Mouse (Mus musculus) hindbrain, embryonic 14.5 days (tissue): Measurements from ENCODE around the gene Krt18. TPM values are rescaled to one million over a fixed set of nuclear protein-coding genes. Genes with fewer than 3 reads are reported as not detected.
A peak's percentile ranks its signal among the peaks of the same experiment; 100 is the strongest.

ENCODE experiments used
- ATAC-seq: fragments of 200-750 bp; cut with Nextera tagmentation; 2 replicates; pipeline ENCODE4 v1.8.0; 2017; ENCODE audit warnings: moderate number of reproducible peaks, mild to moderate bottlenecking, moderate TSS enrichment, moderate library complexity; ENCODE audit not compliant: low FRiP score
- DNase-seq: peaks from one replicate; pipeline ENCODE4 v3.0.0-alpha.2; 2015; ENCODE audit warnings: low spot score
- H3K27ac ChIP-seq: fragments of 300-500 bp; sonication (generic); 2 replicates; pipeline ENCODE4 v1.5.1; 2014; ENCODE audit warnings: mild to moderate bottlenecking, moderate library complexity
- H3K27me3 ChIP-seq: fragments of 300-500 bp; sonication (generic); 2 replicates; pipeline ENCODE4 v1.6.1; 2014; ENCODE audit warnings: mild to moderate bottlenecking, low read length, mixed read lengths; ENCODE audit not compliant: control insufficient read depth, insufficient read depth
- H3K36me3 ChIP-seq: fragments of 300-500 bp; sonication (generic); replicated peaks from 2 replicates; pipeline ENCODE4 v1.6.1; 2014; ENCODE audit not compliant: control insufficient read depth, insufficient read depth
- H3K4me1 ChIP-seq: fragments of 300-500 bp; sonication (generic); replicated peaks from 2 replicates; pipeline ENCODE4 v1.6.1; 2014; ENCODE audit warnings: antibody characterized with exemption, low read length, mixed read lengths; ENCODE audit not compliant: control insufficient read depth, insufficient read depth
- H3K4me2 ChIP-seq: fragments of 300-500 bp; sonication (generic); replicated peaks from 2 replicates; pipeline ENCODE4 v1.6.1; 2014; ENCODE audit warnings: mild to moderate bottlenecking, moderate library complexity
- H3K4me3 ChIP-seq: fragments of 300-500 bp; sonication (generic); replicated peaks from 2 replicates; pipeline ENCODE4 v1.5.1; 2014; ENCODE audit warnings: mild to moderate bottlenecking, low read length
- H3K9ac ChIP-seq: fragments of 300-500 bp; sonication (generic); 2 replicates; pipeline ENCODE4 v1.6.1; 2014
- H3K9me3 ChIP-seq: fragments of 300-500 bp; sonication (generic); 2 replicates; pipeline ENCODE4 v1.6.1; 2016; ENCODE audit warnings: low read length; ENCODE audit not compliant: control insufficient read depth
- WGBS: fragments of 180-500 bp; shearing (Covaris S2); extraction: QIAGEN DNeasy Blood & Tissue Kit; methylation state at CpG from one replicate; pipeline ENCODE4 v1.1.7; 2014; 5-methylcytosine and 5-hydroxymethylcytosine counted together
- polyA plus RNA-seq: library from polyadenylated mRNA; unstranded; fragments of >200 nt; fragmentation: Nextera tagmentation; extraction: Ambion mirVana; gene quantifications from 2 replicates; pipeline ENCODE4 v1.2.1, GENCODE M21; 2014

Krt18 gene
- polyA plus RNA-seq, 1 experiment from 2014 or later, result 15.7 TPM

DNA sequence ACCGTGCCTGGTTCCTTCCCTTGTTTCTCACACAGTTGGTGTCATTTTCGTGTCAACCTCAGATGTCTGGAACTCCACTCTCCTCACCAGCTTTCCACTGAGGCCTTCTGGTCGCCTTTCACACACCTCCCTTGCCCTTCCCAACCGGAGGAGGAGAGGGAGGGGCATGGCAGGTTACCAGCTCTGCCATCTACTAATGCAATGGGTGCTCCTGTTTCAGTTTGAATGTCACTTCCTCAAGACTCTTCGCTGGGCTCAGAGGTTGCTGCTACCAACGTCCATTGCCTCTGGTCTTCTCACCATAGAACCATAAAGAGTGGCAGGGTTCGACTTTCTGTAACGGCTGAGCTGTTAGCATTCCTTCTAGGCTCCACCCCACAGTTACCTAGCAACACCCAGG lies 5.5 kb upstream of the Krt18 start:
- Histone ChIP-seq H3K9me3 (no peaks in the 10 kb centered on the region), H3K27ac (no peak overlapping the region), H3K4me2 (no peak overlapping the region), H3K36me3 (no peaks in the 10 kb centered on the region), H3K4me3 (no peak overlapping the region), H3K4me1 (peaks cover 6% of the 10 kb centered on the region; the same call in 1 of the 2 replicates), H3K27me3 (peaks cover 35% of the 10 kb centered on the region), H3K9ac (no peak overlapping the region)
- WGBS, result 32% methylated on average over 8 of the region's 8 CpGs
- ATAC-seq (no peak), DNase-seq (no peak)

DNA sequence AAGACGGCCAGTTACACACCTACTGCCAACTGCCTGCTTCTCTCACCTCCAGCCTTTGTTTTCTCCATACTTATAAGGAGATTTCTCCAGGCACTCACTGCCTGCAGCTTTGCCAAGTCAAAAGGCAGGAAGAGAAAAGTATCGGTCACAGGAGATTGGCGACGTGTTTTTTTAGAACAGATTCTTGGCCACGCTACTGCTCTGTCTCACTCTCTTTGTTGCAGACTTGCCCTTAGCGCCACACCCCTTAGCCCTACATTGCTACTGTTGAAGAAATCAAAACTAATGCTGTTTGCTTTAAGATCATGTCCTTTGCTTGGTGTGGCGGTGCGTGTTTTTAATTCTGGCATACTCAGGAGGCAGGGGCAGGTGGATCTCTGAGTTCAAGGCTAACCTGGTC lies 4.1 kb upstream of the Krt18 start:
- ATAC-seq (no peak), DNase-seq (no peak)
- Histone ChIP-seq H3K9me3 (no peaks in the 10 kb centered on the region), H3K27ac (no peak overlapping the region), H3K4me1 (peaks cover 8% of the 10 kb centered on the region; the same call in 1 of the 2 replicates), H3K36me3 (no peaks in the 10 kb centered on the region), H3K4me3 (no peak overlapping the region), H3K4me2 (no peak overlapping the region), H3K9ac (no peak overlapping the region), H3K27me3 (peaks cover 46% of the 10 kb centered on the region)
- WGBS, result 65% methylated on average over 8 of the region's 8 CpGs

DNA sequence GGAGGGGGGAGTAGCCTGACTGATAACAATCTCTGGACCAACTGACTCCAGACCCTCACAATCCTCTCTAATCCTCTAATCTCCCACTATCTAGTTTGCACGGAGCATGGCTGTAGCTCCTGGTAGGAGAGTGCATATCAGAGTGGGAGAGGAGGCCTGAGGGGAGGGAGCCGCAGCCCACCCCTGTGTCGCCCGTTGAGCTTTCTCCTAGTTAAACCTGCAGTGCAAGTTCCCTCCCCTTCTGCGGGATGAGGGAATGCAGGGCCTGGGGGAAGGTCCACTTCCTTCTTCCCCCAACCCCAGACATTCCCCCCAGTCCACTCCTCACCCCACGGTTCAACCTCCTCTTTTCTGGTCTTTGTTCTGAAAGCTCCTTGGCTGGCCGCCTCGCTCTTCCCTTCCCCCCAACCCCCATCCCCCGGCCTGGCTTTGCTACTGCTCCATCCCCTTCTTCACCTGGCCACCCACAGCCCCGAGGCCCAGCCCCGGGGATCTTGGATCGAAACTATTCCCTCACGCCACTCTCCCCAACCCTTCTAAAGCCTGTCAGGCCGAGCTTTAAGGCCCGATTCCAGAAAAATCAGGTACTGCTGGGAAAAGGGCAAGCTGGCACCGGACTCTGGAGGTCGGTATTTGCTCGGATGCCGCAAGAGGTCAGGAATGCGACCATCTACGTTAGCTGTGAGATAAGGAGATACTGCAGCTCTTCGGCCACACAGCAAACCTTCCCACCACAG lies 2.7 kb upstream of the Krt18 start:
- Histone ChIP-seq H3K27me3 (peaks cover 46% of the 10 kb centered on the region), H3K4me2 (peak overlapping the region; percentile 15), H3K27ac (no peak overlapping the region), H3K4me3 (no peak overlapping the region), H3K9me3 (no peaks in the 10 kb centered on the region), H3K36me3 (no peaks in the 10 kb centered on the region), H3K9ac (peak overlapping the region; percentile 24; the same call in 1 of the 2 replicates), H3K4me1 (peaks cover 8% of the 10 kb centered on the region; the same call in 1 of the 2 replicates)
- ATAC-seq, result no peak
- 9% methylated on average over 21 of the region's 22 CpGs for WGBS
- DNase-seq, result no peak

DNA sequence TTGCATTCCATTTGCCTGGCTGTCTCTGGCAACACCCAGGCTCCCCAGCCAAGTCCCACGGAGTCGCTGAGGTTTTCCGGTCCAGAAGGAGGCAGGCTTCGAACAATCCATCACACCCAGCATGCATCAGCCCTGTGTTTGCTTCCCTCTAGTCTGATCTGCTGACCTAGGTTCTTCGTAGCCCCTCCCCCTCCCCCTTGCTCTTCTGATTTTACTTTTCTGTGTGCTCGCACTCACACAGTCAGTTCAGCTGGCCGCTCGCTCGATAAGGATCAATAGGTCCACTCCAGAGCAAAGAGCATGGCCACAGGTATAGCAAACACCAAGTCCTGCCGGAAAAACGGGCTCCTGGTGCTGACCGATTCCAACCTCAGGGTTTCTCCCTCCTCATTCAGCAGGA lies 1.6 kb upstream of the Krt18 start:
- H3K4me2 ChIP-seq, result no peak overlapping the region
- H3K9me3 ChIP-seq, result no peaks in the 10 kb centered on the region
- 9% methylated on average over 12 of the region's 12 CpGs for WGBS
- H3K4me1 ChIP-seq, result peaks cover 8% of the 10 kb centered on the region; the same call in 1 of the 2 replicates
- peaks cover 46% of the 10 kb centered on the region for H3K27me3 ChIP-seq
- no peak for ATAC-seq
- H3K27ac ChIP-seq, result no peak overlapping the region
- H3K4me3 ChIP-seq, result no peak overlapping the region
- H3K36me3 ChIP-seq, result no peaks in the 10 kb centered on the region
- no peak for DNase-seq
- no peak overlapping the region for H3K9ac ChIP-seq

DNA sequence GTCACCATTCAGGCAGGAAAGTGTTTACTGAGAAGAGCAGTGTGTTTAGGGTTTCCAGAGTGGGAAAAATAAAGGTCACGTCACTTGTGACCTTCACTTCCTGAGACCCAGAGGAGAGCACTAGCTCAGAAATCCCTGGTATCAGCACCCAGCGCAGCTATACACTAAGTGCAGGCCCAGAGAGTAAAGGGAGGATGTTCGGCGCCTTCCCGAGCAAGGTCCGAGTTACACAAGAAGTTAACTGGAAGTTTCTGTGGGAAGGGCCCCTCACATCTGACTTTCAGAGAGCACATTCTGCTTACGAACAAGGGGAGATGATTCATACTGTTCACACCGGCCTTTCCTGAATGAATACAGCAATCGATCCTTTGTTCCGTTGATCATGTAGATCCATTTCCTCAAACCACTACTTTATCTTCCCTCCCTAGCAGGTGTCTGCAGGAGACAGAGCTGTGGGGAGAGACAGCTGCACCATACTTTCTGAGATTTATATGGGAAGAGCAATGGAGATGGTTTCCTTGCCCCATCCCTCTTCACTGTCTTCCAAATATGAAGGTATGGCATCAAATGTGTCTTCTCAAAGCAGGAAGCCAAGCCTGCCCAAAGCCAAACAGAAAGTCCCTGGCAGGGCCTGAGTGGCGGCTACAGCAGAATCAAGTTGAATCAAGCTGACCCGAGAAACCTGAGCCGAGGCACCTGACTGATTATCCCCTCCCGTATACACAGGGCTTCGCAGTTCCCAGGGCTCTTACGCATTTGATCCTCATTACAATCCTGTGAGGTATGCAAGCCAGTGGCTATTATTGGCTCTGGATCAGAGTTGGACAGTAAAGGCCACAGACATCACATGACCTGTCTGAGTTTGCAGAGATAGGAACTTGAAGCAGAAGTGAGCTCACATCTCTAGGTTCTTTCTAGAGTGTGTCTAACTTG lies 6.4 kb downstream of the Krt18 start:
- DNase-seq (no peak), ATAC-seq (no peak)
- Histone ChIP-seq H3K27ac (no peak overlapping the region), H3K4me1 (no peaks in the 10 kb centered on the region), H3K27me3 (no peaks in the 10 kb centered on the region), H3K4me2 (no peak overlapping the region), H3K9me3 (no peaks in the 10 kb centered on the region), H3K9ac (no peak overlapping the region), H3K4me3 (no peak overlapping the region), H3K36me3 (no peaks in the 10 kb centered on the region)
- 77% methylated on average over 16 of the region's 16 CpGs for WGBS

DNA sequence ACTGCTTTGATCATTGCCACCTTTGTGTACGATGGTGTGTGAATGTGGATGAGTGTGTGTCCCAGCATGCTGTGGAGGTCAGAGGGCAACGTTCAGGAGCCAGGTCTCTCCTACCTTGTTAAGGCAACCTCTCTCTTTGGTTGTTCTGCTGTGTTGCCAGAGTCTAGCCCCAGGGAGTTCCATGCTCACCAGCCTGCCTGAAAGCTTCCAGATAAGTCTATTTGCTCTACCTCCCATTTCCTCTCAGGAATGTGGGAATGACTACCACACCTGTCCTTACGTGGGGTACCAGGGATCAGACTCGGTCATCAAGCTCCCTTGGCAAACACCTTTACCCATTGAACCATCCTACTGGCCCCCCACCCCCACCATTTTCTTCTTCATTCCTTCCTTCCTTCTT lies 12.3 kb downstream of the Krt18 start:
- no peak overlapping the region for H3K27ac ChIP-seq
- H3K4me3 ChIP-seq, result no peak overlapping the region
- no peaks in the 10 kb centered on the region for H3K4me1 ChIP-seq
- no peaks in the 10 kb centered on the region for H3K9me3 ChIP-seq
- DNase-seq, result no peak
- WGBS, result 75% methylated on average over 4 of the region's 4 CpGs
- ATAC-seq, result no peak
- no peaks in the 10 kb centered on the region for H3K36me3 ChIP-seq
- H3K27me3 ChIP-seq, result no peaks in the 10 kb centered on the region
- H3K4me2 ChIP-seq, result no peak overlapping the region
- no peak overlapping the region for H3K9ac ChIP-seq

DNA sequence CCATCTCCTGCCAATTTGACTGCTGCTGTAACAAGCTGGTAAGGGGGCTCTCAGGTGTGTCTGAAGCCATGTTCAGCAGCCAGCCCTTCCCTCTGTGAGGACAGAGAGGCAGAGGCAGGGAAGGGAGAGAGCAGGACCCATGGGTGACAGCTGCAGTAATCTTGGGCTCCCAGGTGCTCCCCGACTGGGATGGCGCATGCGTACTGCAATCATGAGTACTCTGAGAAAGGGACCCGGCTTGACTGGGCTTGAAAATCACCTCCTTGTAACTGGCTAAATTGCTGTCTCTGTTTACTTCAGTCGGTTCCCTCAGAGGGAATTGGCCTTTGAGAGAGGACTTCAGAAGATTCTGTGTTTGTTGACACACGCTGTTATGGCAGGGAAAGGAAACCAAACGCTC lies 14.0 kb downstream of the Krt18 start:
- ATAC-seq, result no peak
- 75% methylated on average over 7 of the region's 7 CpGs for WGBS
- H3K4me2 ChIP-seq, result no peak overlapping the region

DNA sequence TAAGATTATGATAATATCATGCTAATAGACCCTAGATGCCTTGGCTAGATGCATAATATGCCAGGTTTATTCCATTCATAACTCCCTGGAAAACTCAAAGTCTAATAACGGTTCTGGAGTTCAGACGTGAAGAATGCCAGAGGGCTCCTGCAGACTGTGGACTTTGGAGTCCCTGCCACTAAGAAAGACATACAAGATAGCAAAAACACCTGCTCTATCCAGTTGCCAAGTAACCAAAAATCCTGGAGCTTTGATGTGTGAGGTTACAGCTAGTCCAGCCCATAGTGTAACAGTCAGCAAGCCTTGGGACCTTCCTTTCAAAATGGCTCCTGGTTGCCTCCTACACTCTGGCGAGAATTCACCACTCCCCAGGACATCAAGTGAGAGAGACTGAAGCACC lies 16.8 kb downstream of the Krt18 start:
- Histone ChIP-seq H3K27ac (no peak overlapping the region), H3K9ac (no peak overlapping the region), H3K4me3 (no peak overlapping the region), H3K4me2 (no peak overlapping the region), H3K27me3 (no peaks in the 10 kb centered on the region), H3K36me3 (no peaks in the 10 kb centered on the region), H3K4me1 (no peaks in the 10 kb centered on the region), H3K9me3 (no peaks in the 10 kb centered on the region)
- DNase-seq (no peak), ATAC-seq (no peak)
- 85% methylated on average over 3 of the region's 3 CpGs for WGBS

More for the DNA sequence above, 14.0 kb downstream of the Krt18 start:
- Histone ChIP-seq H3K4me3 (no peak overlapping the region), H3K36me3 (no peaks in the 10 kb centered on the region), H3K27me3 (no peaks in the 10 kb centered on the region), H3K4me1 (no peaks in the 10 kb centered on the region), H3K9me3 (no peaks in the 10 kb centered on the region), H3K9ac (no peak overlapping the region), H3K27ac (no peak overlapping the region)
- no peak for DNase-seq

DNA sequence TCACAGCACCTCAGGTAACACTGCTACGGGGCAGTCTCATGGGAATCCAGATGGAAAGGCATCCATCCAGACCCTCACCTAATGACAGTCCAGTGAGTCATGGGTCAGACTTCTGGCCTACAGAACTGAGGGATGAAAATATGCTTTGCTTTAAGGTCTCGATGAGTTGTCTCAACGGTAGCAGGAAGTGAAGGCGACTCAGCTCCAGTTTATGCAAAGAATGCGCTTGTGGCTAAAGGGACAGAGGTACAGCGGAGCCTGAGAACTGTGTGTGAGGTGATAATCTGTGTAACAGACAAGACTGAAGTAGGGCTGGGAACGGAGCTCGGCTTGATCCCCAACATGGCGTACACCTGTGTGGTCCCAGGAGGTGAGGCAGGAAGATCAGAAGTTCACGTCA lies 17.7 kb downstream of the Krt18 start:
- H3K36me3 ChIP-seq, result no peaks in the 10 kb centered on the region
- H3K4me1 ChIP-seq, result no peaks in the 10 kb centered on the region
- H3K4me2 ChIP-seq, result no peak overlapping the region
- no peak overlapping the region for H3K9ac ChIP-seq
- 93% methylated on average over 10 of the region's 10 CpGs for WGBS
- H3K27me3 ChIP-seq, result no peaks in the 10 kb centered on the region
- H3K4me3 ChIP-seq, result no peak overlapping the region
- no peak for ATAC-seq
- DNase-seq, result no peak
- H3K27ac ChIP-seq, result no peak overlapping the region
- no peaks in the 10 kb centered on the region for H3K9me3 ChIP-seq
